Mouse (Mus musculus) gastrocnemius, postnatal 25 days (tissue): ENCODE measurements around the gene Lrpprc. TPM values are rescaled to one million over a fixed set of nuclear protein-coding genes. Genes with fewer than 3 reads are reported as not detected.

ENCODE experiments used
- DNase-seq: peaks from one replicate; pipeline ENCODE4 v3.0.0; 2022
- total RNA-seq, 2 experiments: library from RNA; stranded (reverse); gene quantifications; 1 replicate in 1 of 2; 2 replicates in 1 of 2; pipeline ENCODE4 v1.2.3; 2021

Lrpprc gene
- total RNA-seq, 2 experiments from 2014 or later = 59.2 to 71.3 TPM

- DNase-seq = no peak
Measured at GRCm38 (mm10) chr17:84716252-84716872, 74.2 kb downstream of the Lrpprc start.

- DNase-seq = peak; percentile 26
Measured at GRCm38 (mm10) chr17:84714930-84715329, 75.7 kb downstream of the Lrpprc start.

GRCm38 (mm10) chr17:84713563-84714164 lies 76.9 kb downstream of the Lrpprc start:
- DNase-seq = no peak

GRCm38 (mm10) chr17:84709403-84709851 lies 81.2 kb downstream of the Lrpprc start:
- no peak for DNase-seq

- no peak for DNase-seq
Measured at GRCm38 (mm10) chr17:84708818-84709217, 81.8 kb downstream of the Lrpprc start.

- DNase-seq = no peak
Measured at GRCm38 (mm10) chr17:84707407-84707806, 83.2 kb downstream of the Lrpprc start.

GRCm38 (mm10) chr17:84698727-84699126 lies 91.9 kb downstream of the Lrpprc start:
- no peak for DNase-seq

GRCm38 (mm10) chr17:84696537-84696936 lies 94.1 kb downstream of the Lrpprc start:
- no peak for DNase-seq

- no peak for DNase-seq
Measured at GRCm38 (mm10) chr17:84693741-84694140, 96.8 kb downstream of the Lrpprc start.

GRCm38 (mm10) chr17:84690111-84690510 lies 100.5 kb downstream of the Lrpprc start:
- DNase-seq = peak; percentile 45

- DNase-seq = no peak
Measured at GRCm38 (mm10) chr17:84689316-84689715, 101.3 kb downstream of the Lrpprc start.

- no peak for DNase-seq
Measured at GRCm38 (mm10) chr17:84688834-84689233, 101.8 kb downstream of the Lrpprc start.

GRCm38 (mm10) chr17:84687994-84688393 lies 102.6 kb downstream of the Lrpprc start:
- DNase-seq = no peak

- DNase-seq = no peak
Measured at GRCm38 (mm10) chr17:84685286-84685685, 105.3 kb downstream of the Lrpprc start.

- no peak for DNase-seq
Measured at GRCm38 (mm10) chr17:84684284-84684683, 106.3 kb downstream of the Lrpprc start.

- no peak for DNase-seq
Measured at GRCm38 (mm10) chr17:84682734-84683717, 107.6 kb downstream of the Lrpprc start, which contains the start of gene Abcg5. Gene Abcg5, minus strand, starts transcription at chr17:84683011.

GRCm38 (mm10) chr17:84681670-84682069 lies 108.9 kb downstream of the Lrpprc start:
- no peak for DNase-seq

- no peak for DNase-seq
Measured at GRCm38 (mm10) chr17:84677595-84677994, 113.0 kb downstream of the Lrpprc start.

- no peak for DNase-seq
Measured at GRCm38 (mm10) chr17:84675951-84676366, 114.6 kb downstream of the Lrpprc start, which contains the start of gene Abcg8. Gene Abcg8, plus strand, starts transcription at chr17:84676302.

GRCm38 (mm10) chr17:84675204-84675603 lies 115.4 kb downstream of the Lrpprc start:
- DNase-seq = no peak

GRCm38 (mm10) chr17:84674048-84674447 lies 116.5 kb downstream of the Lrpprc start:
- no peak for DNase-seq
